Mouse (Mus musculus) CH12.LX (cell line): ENCODE data around the gene Gm20219. TPM values are rescaled to one million over a fixed set of nuclear protein-coding genes. Genes with fewer than 3 reads are reported as not detected.

Source experiments
- DNase-seq: peaks from one replicate; pipeline ENCODE4 v3.0.0-alpha.2; 2013; ENCODE audit errors: extremely low read depth
- H3K27ac ChIP-seq: 2 replicates; pipeline ENCODE4 v1.5.1; 2012; ENCODE audit warnings: low read depth, mild to moderate bottlenecking, control low read depth, moderate library complexity; ENCODE audit not compliant: insufficient read depth
- H3K27me3 ChIP-seq: replicated peaks from 2 replicates; pipeline ENCODE3; 2012; ENCODE audit warnings: inconsistent platforms
- H3K36me3 ChIP-seq, 2 experiments: replicated peaks in 1 of 2; 2 replicates each; pipeline versions ENCODE3 to v1.6.1; 2012; ENCODE audit warnings: inconsistent platforms in 1 of 2, low read length in 1 of 2, mild to moderate bottlenecking in 1 of 2, mixed read lengths in 1 of 2, moderate library complexity in 1 of 2; ENCODE audit not compliant: control insufficient read depth in 1 of 2, insufficient read depth in 1 of 2
- H3K4me1 ChIP-seq, 2 experiments: 2 replicates each; pipeline ENCODE4 v1.6.1; 2012; ENCODE audit warnings: inconsistent platforms in 1 of 2, moderate library complexity in 1 of 2; ENCODE audit not compliant: insufficient read depth in 2 of 2, control insufficient read depth in 1 of 2
- H3K4me2 ChIP-seq: 2 replicates; pipeline ENCODE4 v1.6.1; 2012; ENCODE audit warnings: low read depth, mild to moderate bottlenecking, control low read depth; ENCODE audit not compliant: poor library complexity, insufficient read depth, severe bottlenecking
- H3K4me3 ChIP-seq, 3 experiments: fragments of 150-350 bp in 1 of 3; sonication (generic) in 1 of 3; replicated peaks in 1 of 3; 2 replicates each; pipeline versions ENCODE3 to v1.5.1; 2011 to 2012; ENCODE audit warnings: low read depth in 2 of 3, low read length in 2 of 3, mild to moderate bottlenecking in 2 of 3, moderate library complexity in 2 of 3, control low read depth in 1 of 3, improper control_type of control experiment in 1 of 3, inconsistent platforms in 1 of 3, mixed read lengths in 1 of 3; ENCODE audit not compliant: poor library complexity in 1 of 3
- H3K79me2 ChIP-seq: replicated peaks from 2 replicates; pipeline ENCODE4 v1.6.1; 2012; ENCODE audit warnings: mild to moderate bottlenecking, moderate library complexity; ENCODE audit not compliant: control insufficient read depth, poor library complexity, insufficient read depth, severe bottlenecking; ENCODE audit errors: extremely low read depth
- H3K9ac ChIP-seq: 2 replicates; pipeline ENCODE4 v1.6.1; 2012; ENCODE audit warnings: low read depth, mild to moderate bottlenecking, control low read depth, moderate library complexity; ENCODE audit not compliant: insufficient read depth
- H3K9me3 ChIP-seq: replicated peaks from 2 replicates; pipeline ENCODE3; 2012; ENCODE audit warnings: low read length, inconsistent platforms, mixed read lengths
- CHD1 ChIP-seq: IDR thresholded peaks from 2 replicates; pipeline ENCODE4 v1.6.1; 2012; ENCODE audit warnings: low read depth, low read length, improper control_type of control experiment, inconsistent platforms
- CTCF ChIP-seq, 2 experiments: IDR thresholded peaks in 1 of 2; conservative IDR thresholded peaks in 1 of 2; 2 replicates each; pipeline ENCODE4 v1.5.1; 2011 to 2012; ENCODE audit warnings: low read depth in 2 of 2, low read length in 2 of 2, improper control_type of control experiment in 1 of 2, inconsistent platforms in 1 of 2, mild to moderate bottlenecking in 1 of 2, moderate library complexity in 1 of 2
- E2F4 ChIP-seq: IDR thresholded peaks from 2 replicates; pipeline ENCODE4 v1.6.1; 2011; ENCODE audit warnings: low read depth, low read length, improper control_type of control experiment; ENCODE audit not compliant: insufficient replicate concordance
- ELF1 ChIP-seq: IDR thresholded peaks from 2 replicates; pipeline ENCODE4 v1.6.1; 2014; ENCODE audit warnings: low read depth, mild to moderate bottlenecking, inconsistent platforms, low read length, improper control_type of control experiment
- EP300 ChIP-seq: IDR thresholded peaks from 2 replicates; pipeline ENCODE4 v1.6.1; 2011; ENCODE audit warnings: low read length, improper control_type of control experiment
- ETS1 ChIP-seq: conservative IDR thresholded peaks from 2 replicates; pipeline ENCODE4 v1.6.1; 2012; ENCODE audit warnings: low read depth, mild to moderate bottlenecking, inconsistent platforms, low read length, improper control_type of control experiment, moderate library complexity
- GABPA ChIP-seq: IDR thresholded peaks from 2 replicates; pipeline ENCODE4 v1.6.1; 2012; ENCODE audit warnings: low read depth, low read length, improper control_type of control experiment, inconsistent platforms; ENCODE audit not compliant: insufficient replicate concordance
- HCFC1 ChIP-seq: IDR thresholded peaks from 2 replicates; pipeline ENCODE4 v1.6.1; 2012; ENCODE audit warnings: low read depth, mild to moderate bottlenecking, inconsistent platforms, low read length, improper control_type of control experiment
- IRF4 ChIP-seq: IDR thresholded peaks from 2 replicates; pipeline ENCODE4 v1.6.1; 2014; ENCODE audit warnings: low read depth, mild to moderate bottlenecking, inconsistent platforms, low read length, improper control_type of control experiment
- JUN ChIP-seq: IDR thresholded peaks from 2 replicates; pipeline ENCODE4 v1.6.1; 2011; ENCODE audit warnings: low read depth, mild to moderate bottlenecking, low read length, improper control_type of control experiment, moderate library complexity; ENCODE audit not compliant: insufficient read depth
- JUND ChIP-seq: conservative IDR thresholded peaks from 2 replicates; pipeline ENCODE4 v1.6.1; 2011; ENCODE audit warnings: low read depth, low read length, improper control_type of control experiment
- KAT2A ChIP-seq: IDR thresholded peaks from 2 replicates; pipeline ENCODE4 v1.6.1; 2012; ENCODE audit warnings: low read length, improper control_type of control experiment, inconsistent platforms; ENCODE audit not compliant: insufficient replicate concordance
- MAFK ChIP-seq: IDR thresholded peaks from 2 replicates; pipeline ENCODE4 v1.6.1; 2011; ENCODE audit warnings: low read length, improper control_type of control experiment; ENCODE audit not compliant: insufficient replicate concordance
- MAX ChIP-seq: IDR thresholded peaks from 2 replicates; pipeline ENCODE4 v1.6.1; 2011; ENCODE audit warnings: low read length, improper control_type of control experiment
- MEF2A ChIP-seq: IDR thresholded peaks from 2 replicates; pipeline ENCODE4 v1.6.1; 2014; ENCODE audit warnings: low read depth, mild to moderate bottlenecking, inconsistent platforms, low read length, improper control_type of control experiment, borderline replicate concordance
- MXI1 ChIP-seq: IDR thresholded peaks from 2 replicates; pipeline ENCODE4 v1.6.1; 2011; ENCODE audit warnings: mild to moderate bottlenecking, low read depth, low read length, improper control_type of control experiment
- MYC ChIP-seq: IDR thresholded peaks from 2 replicates; pipeline ENCODE4 v1.6.1; 2011; ENCODE audit warnings: low read depth, mild to moderate bottlenecking, improper control_type of control experiment, low read length
- PAX5 ChIP-seq: IDR thresholded peaks from 2 replicates; pipeline ENCODE4 v1.6.1; 2012; ENCODE audit warnings: low read length, inconsistent platforms, mixed read lengths
- POLR2A ChIP-seq: IDR thresholded peaks from 2 replicates; pipeline ENCODE4 v1.6.1; 2011; ENCODE audit warnings: low read depth, mild to moderate bottlenecking, improper control_type of control experiment, low read length
- POLR2AphosphoS2 ChIP-seq: IDR thresholded peaks from 2 replicates; pipeline ENCODE4 v1.6.1; 2011; ENCODE audit warnings: low read depth, low read length, improper control_type of control experiment
- RAD21 ChIP-seq: IDR thresholded peaks from 2 replicates; pipeline ENCODE4 v1.6.1; 2011; ENCODE audit warnings: low read depth, mild to moderate bottlenecking, low read length, improper control_type of control experiment, moderate library complexity
- RCOR1 ChIP-seq: conservative IDR thresholded peaks from 2 replicates; pipeline ENCODE4 v1.6.1; 2012; ENCODE audit warnings: low read depth, mild to moderate bottlenecking, inconsistent platforms, low read length, improper control_type of control experiment
- SMC3 ChIP-seq: IDR thresholded peaks from 2 replicates; pipeline ENCODE4 v1.6.1; 2011; ENCODE audit warnings: low read depth, low read length, improper control_type of control experiment
- TBP ChIP-seq: conservative IDR thresholded peaks from 2 replicates; pipeline ENCODE4 v1.6.1; 2011; ENCODE audit warnings: low read depth, low read length, improper control_type of control experiment
- USF1 ChIP-seq: IDR thresholded peaks from 2 replicates; pipeline ENCODE4 v1.6.1; 2014; ENCODE audit warnings: low read depth, mild to moderate bottlenecking, inconsistent platforms, low read length, improper control_type of control experiment
- USF2 ChIP-seq: conservative IDR thresholded peaks from 2 replicates; pipeline ENCODE4 v1.6.1; 2011; ENCODE audit warnings: low read depth, low read length, improper control_type of control experiment
- ZC3H11A ChIP-seq: IDR thresholded peaks from 2 replicates; pipeline ENCODE4 v1.6.1; 2012; ENCODE audit warnings: low read depth, mild to moderate bottlenecking, inconsistent platforms, low read length, improper control_type of control experiment
- ZNF384 ChIP-seq: IDR thresholded peaks from 2 replicates; pipeline ENCODE4 v1.6.1; 2012; ENCODE audit warnings: low read depth, low read length, improper control_type of control experiment, inconsistent platforms
- dilution Hi-C: fragments of 300-500 bp; cut with MboI; formaldehyde crosslinking; loops from 2 replicates; pipeline ENCODE4 v1.14.3; 2020; ENCODE audit warnings: low sequenced_read_pairs; ENCODE audit not compliant: extremely low pct_unique_long_range_greater_than_20kb, extremely low pct_ligation_motif_present
- in situ Hi-C: fragments of 300-500 bp; cut with MboI; formaldehyde crosslinking; loops from 3 replicates; pipeline ENCODE4 v1.14.3; 2019; ENCODE audit warnings: low sequenced_read_pairs, low pct_ligation_motif_present, low pct_unique_long_range_greater_than_20kb, mixed read lengths
- polyA plus RNA-seq: library from polyadenylated mRNA; unstranded; fragments of >175 nt; gene quantifications from 2 replicates; pipeline ENCODE4 v1.2.1, GENCODE M21; 2012; ENCODE audit warnings: low read depth; ENCODE audit not compliant: insufficient read length
- total RNA-seq, 2 experiments: library from RNA; depleted of rRNA; stranded (reverse); fragments of 300-350 nt in 1 of 2; fragments of >200 nt in 1 of 2; gene quantifications; 2 replicates each; pipeline ENCODE4 v1.2.3; 2012 to 2014

The Gm20219 gene
- total and polyA plus RNA-seq, 3 experiments = 0.42 to 1.6 TPM; not detected in 1

- no peak for DNase-seq
- no peaks in the 10 kb centered on the region for H3K79me2 ChIP-seq
- H3K4me3 ChIP-seq = no peak overlapping the region
- peaks cover 37% of the 10 kb centered on the region for H3K27me3 ChIP-seq
- TF ChIP-seq MEF2A = no peak
- TF ChIP-seq SMC3 = no peak
- TF ChIP-seq ETS1 = no peak
- TF ChIP-seq ELF1 = no peak
- no peak for TF ChIP-seq PAX5
- no peak for TF ChIP-seq IRF4
- TF ChIP-seq POLR2A = no peak
- no peak for TF ChIP-seq TBP
- no peak for TF ChIP-seq MXI1
- no peak for TF ChIP-seq CHD1
- no peak for TF ChIP-seq JUN
- no peak for TF ChIP-seq USF2
- TF ChIP-seq KAT2A = no peak
- no peak for TF ChIP-seq MAFK
- no peak for TF ChIP-seq USF1
- no peak for TF ChIP-seq RCOR1
- TF ChIP-seq POLR2AphosphoS2 = no peak
- no peak for TF ChIP-seq ZC3H11A
- TF ChIP-seq ZNF384 = no peak
- no peak for TF ChIP-seq RAD21
- in situ Hi-C loops (no loop called here), dilution Hi-C loops (no loop called here)
- H3K4me2 ChIP-seq = no peak overlapping the region
- H3K9me3 ChIP-seq = no peaks in the 10 kb centered on the region
- no peak overlapping the region for H3K9ac ChIP-seq
- no peak overlapping the region for H3K27ac ChIP-seq
- no peaks in the 10 kb centered on the region for H3K4me1 ChIP-seq
- no peaks in the 10 kb centered on the region for H3K36me3 ChIP-seq
Measured at GRCm38 (mm10) chr17:56524943-56525342, 29.2 kb downstream of the Gm20219 start.

- H3K4me1 ChIP-seq = no peaks in the 10 kb centered on the region
- no peak overlapping the region for H3K27ac ChIP-seq
- no peak overlapping the region for H3K9ac ChIP-seq
- H3K27me3 ChIP-seq = peaks cover 54% of the 10 kb centered on the region
- dilution Hi-C loops = no loop called here
- no peaks in the 10 kb centered on the region for H3K36me3 ChIP-seq
- in situ Hi-C loops = no loop called here
- no peaks in the 10 kb centered on the region for H3K79me2 ChIP-seq
- H3K4me3 ChIP-seq = no peak overlapping the region
- DNase-seq = no peak
- no peak overlapping the region for H3K4me2 ChIP-seq
- H3K9me3 ChIP-seq = no peaks in the 10 kb centered on the region
- TF ChIP-seq EP300 = no peak
- no peak for TF ChIP-seq MYC
- TF ChIP-seq MAX = no peak
- no peak for TF ChIP-seq ZNF384
- no peak for TF ChIP-seq E2F4
- no peak for TF ChIP-seq JUN
- no peak for TF ChIP-seq SMC3
- no peak for TF ChIP-seq KAT2A
- TF ChIP-seq GABPA = no peak
- no peak for TF ChIP-seq TBP
- no peak for TF ChIP-seq PAX5
- TF ChIP-seq JUND = no peak
- no peak for TF ChIP-seq CTCF (conservative IDR thresholded peaks at IDR 0.05 in 1 of 2, IDR thresholded peaks at IDR 0.05 in 1 of 2; ENCODE audit: low read depth in 2 of 2, low read length in 2 of 2)
- TF ChIP-seq ETS1 = no peak
- TF ChIP-seq HCFC1 = no peak
- no peak for TF ChIP-seq MAFK
Measured at GRCm38 (mm10) chr17:56522744-56523143, 31.4 kb downstream of the Gm20219 start.
